Mouse (Mus musculus): ENCODE results near the gene Ncaph. TPM values are rescaled to one million over a fixed set of nuclear protein-coding genes. Genes with fewer than 3 reads are reported as not detected.
"Not testable (repeated sequence)": the region's sequence is repeated elsewhere in the genome, so short reads cannot be mapped to it uniquely, and the experiment has no call there.

Ncaph gene
- polyA plus RNA-seq, 1 experiment: 90.3 TPM

- Histone ChIP-seq H3K4me1 (ENCODE audit: control insufficient read depth, insufficient read depth, low read length) (peaks cover 2% of the 10 kb centered on the region), H3K9ac (ENCODE audit: low read depth, poor library complexity, severe bottlenecking) (no peak overlapping the region), H3K27ac (ENCODE audit: insufficient read depth, low read length) (no peak overlapping the region), H3K27me3 (ENCODE audit: control insufficient read depth, insufficient read depth, low read length, poor library complexity, severe bottlenecking) (no peaks in the 10 kb centered on the region), H3K36me3 (ENCODE audit: control insufficient read depth, insufficient read depth, low read length, poor library complexity, severe bottlenecking) (peaks cover 5% of the 10 kb centered on the region; the same call in 1 of the 2 replicates), H3K9me3 (replicated peaks; ENCODE audit: control insufficient read depth, insufficient read depth, low read length, poor library complexity, severe bottlenecking) (no peaks in the 10 kb centered on the region), H3K4me3 (ENCODE audit: low read depth, low read length) (no peak overlapping the region)
- TF ChIP-seq POLR2A (IDR thresholded peaks at IDR 0.05; ENCODE audit: insufficient read depth, low read length) (no peak), CTCF (IDR thresholded peaks at IDR 0.05; ENCODE audit: low read depth, low read length) (no peak), EP300 (IDR thresholded peaks at IDR 0.05; ENCODE audit: insufficient read depth, low read depth, low read length) (no peak)
These were observed 5.3 kb upstream of the Ncaph start for GRCm38 (mm10) chr2:127139094-127139493.

- Histone ChIP-seq H3K9me3 (replicated peaks; ENCODE audit: control insufficient read depth, insufficient read depth, low read length, poor library complexity, severe bottlenecking) (no peaks in the 10 kb centered on the region), H3K36me3 (ENCODE audit: control insufficient read depth, insufficient read depth, low read length, poor library complexity, severe bottlenecking) (peaks cover 5% of the 10 kb centered on the region; the same call in 1 of the 2 replicates), H3K27me3 (ENCODE audit: control insufficient read depth, insufficient read depth, low read length, poor library complexity, severe bottlenecking) (no peaks in the 10 kb centered on the region), H3K9ac (ENCODE audit: low read depth, poor library complexity, severe bottlenecking) (no peak overlapping the region), H3K4me3 (ENCODE audit: low read depth, low read length) (no peak overlapping the region), H3K27ac (ENCODE audit: insufficient read depth, low read length) (no peak overlapping the region), H3K4me1 (ENCODE audit: control insufficient read depth, insufficient read depth, low read length) (peaks cover 2% of the 10 kb centered on the region)
- TF ChIP-seq POLR2A (IDR thresholded peaks at IDR 0.05; ENCODE audit: insufficient read depth, low read length) (no peak), EP300 (IDR thresholded peaks at IDR 0.05; ENCODE audit: insufficient read depth, low read depth, low read length) (no peak)
These were observed 4.7 kb upstream of the Ncaph start for GRCm38 (mm10) chr2:127138449-127138848.

- TF ChIP-seq EP300 (IDR thresholded peaks at IDR 0.05; ENCODE audit: insufficient read depth, low read depth, low read length) (no peak), CTCF (IDR thresholded peaks at IDR 0.05; ENCODE audit: low read depth, low read length) (no peak), POLR2A (IDR thresholded peaks at IDR 0.05; ENCODE audit: insufficient read depth, low read length) (no peak)
- H3K27ac ChIP-seq (ENCODE audit: insufficient read depth, low read length): no peak overlapping the region
- H3K27me3 ChIP-seq (ENCODE audit: control insufficient read depth, insufficient read depth, low read length, poor library complexity, severe bottlenecking): no peaks in the 10 kb centered on the region
- H3K9me3 ChIP-seq (replicated peaks; ENCODE audit: control insufficient read depth, insufficient read depth, low read length, poor library complexity, severe bottlenecking): no peaks in the 10 kb centered on the region
- H3K4me3 ChIP-seq (ENCODE audit: low read depth, low read length): no peak overlapping the region
- H3K9ac ChIP-seq (ENCODE audit: low read depth, poor library complexity, severe bottlenecking): no peak overlapping the region; the same call in 1 of the 2 replicates
- peaks cover 5% of the 10 kb centered on the region; the same call in 1 of the 2 replicates for H3K36me3 ChIP-seq (ENCODE audit: control insufficient read depth, insufficient read depth, low read length, poor library complexity, severe bottlenecking)
- H3K4me1 ChIP-seq (ENCODE audit: control insufficient read depth, insufficient read depth, low read length): peaks cover 2% of the 10 kb centered on the region
These were observed 4.2 kb upstream of the Ncaph start for GRCm38 (mm10) chr2:127137838-127138420.

GRCm38 (mm10) chr2:127136979-127137378 lies 3.2 kb upstream of the Ncaph start:
- Histone ChIP-seq H3K4me1 (ENCODE audit: control insufficient read depth, insufficient read depth, low read length) (peaks cover 6% of the 10 kb centered on the region), H3K27ac (ENCODE audit: insufficient read depth, low read length) (peak overlapping the region; percentile 21), H3K9me3 (replicated peaks; ENCODE audit: control insufficient read depth, insufficient read depth, low read length, poor library complexity, severe bottlenecking) (no peaks in the 10 kb centered on the region), H3K9ac (ENCODE audit: low read depth, poor library complexity, severe bottlenecking) (peak overlapping the region; percentile 40), H3K27me3 (ENCODE audit: control insufficient read depth, insufficient read depth, low read length, poor library complexity, severe bottlenecking) (no peaks in the 10 kb centered on the region), H3K4me3 (ENCODE audit: low read depth, low read length) (no peak overlapping the region), H3K36me3 (ENCODE audit: control insufficient read depth, insufficient read depth, low read length, poor library complexity, severe bottlenecking) (peaks cover 5% of the 10 kb centered on the region; the same call in 1 of the 2 replicates)
- no peak for TF ChIP-seq EP300 (IDR thresholded peaks at IDR 0.05; ENCODE audit: insufficient read depth, low read depth, low read length)
- TF ChIP-seq POLR2A (IDR thresholded peaks at IDR 0.05; ENCODE audit: insufficient read depth, low read length): no peak
- TF ChIP-seq CTCF (IDR thresholded peaks at IDR 0.05; ENCODE audit: low read depth, low read length): no peak

GRCm38 (mm10) chr2:127135255-127135654 lies 1.5 kb upstream of the Ncaph start:
- H3K9me3 ChIP-seq (replicated peaks; ENCODE audit: control insufficient read depth, insufficient read depth, low read length, poor library complexity, severe bottlenecking); H3K36me3 ChIP-seq (ENCODE audit: control insufficient read depth, insufficient read depth, low read length, poor library complexity, severe bottlenecking); H3K27me3 ChIP-seq (ENCODE audit: control insufficient read depth, insufficient read depth, low read length, poor library complexity, severe bottlenecking); H3K4me3 ChIP-seq (ENCODE audit: low read depth, low read length); H3K4me1 ChIP-seq (ENCODE audit: control insufficient read depth, insufficient read depth, low read length); H3K27ac ChIP-seq (ENCODE audit: insufficient read depth, low read length); H3K9ac ChIP-seq (ENCODE audit: low read depth, poor library complexity, severe bottlenecking): not testable (repeated sequence)

- Histone ChIP-seq H3K9me3 (replicated peaks; ENCODE audit: control insufficient read depth, insufficient read depth, low read length, poor library complexity, severe bottlenecking) (no peaks in the 10 kb centered on the region), H3K27ac (ENCODE audit: insufficient read depth, low read length) (no peak overlapping the region), H3K27me3 (ENCODE audit: control insufficient read depth, insufficient read depth, low read length, poor library complexity, severe bottlenecking) (no peaks in the 10 kb centered on the region), H3K9ac (ENCODE audit: low read depth, poor library complexity, severe bottlenecking) (no peak overlapping the region), H3K36me3 (ENCODE audit: control insufficient read depth, insufficient read depth, low read length, poor library complexity, severe bottlenecking) (peaks cover 4% of the 10 kb centered on the region), H3K4me1 (ENCODE audit: control insufficient read depth, insufficient read depth, low read length) (peaks cover 4% of the 10 kb centered on the region), H3K4me3 (ENCODE audit: low read depth, low read length) (no peak overlapping the region)
- TF ChIP-seq CTCF (IDR thresholded peaks at IDR 0.05; ENCODE audit: low read depth, low read length) (no peak), EP300 (IDR thresholded peaks at IDR 0.05; ENCODE audit: insufficient read depth, low read depth, low read length) (no peak), POLR2A (IDR thresholded peaks at IDR 0.05; ENCODE audit: insufficient read depth, low read length) (no peak)
These were observed 2.4 kb downstream of the Ncaph start for GRCm38 (mm10) chr2:127131353-127131752.
